11 mouse cellular contexts compared by ENCODE assay signal in genomic region chr5:133991556-133991955, GRCm38 (mm10).
DNase-seq lines count a peak whose midpoint lies in the region; ATAC-seq lines count a peak whose summit lies in the region.
"Had no signal": no experiment of that assay in that cellular context is flagged by ENCODE, and none has a peak within 500 bp of the region (broad histone marks: within the 10 kb centered on the region; RNA-seq: fewer than 3 reads in every experiment).

No protein-coding gene starts in this region.

- no peak overlapping the region for H3K27ac ChIP-seq in heart, embryonic 11.5 days (ENCODE audit: low read depth, low read length)
- H3K27ac ChIP-seq in midbrain, embryonic 10.5 days (replicated peaks) = no peak overlapping the region
- no peak overlapping the region for H3K27ac ChIP-seq in midbrain, embryonic 16.5 days (ENCODE audit: low read length)
- H3K27ac ChIP-seq: lung, embryonic 15.5 days had no signal

- H3K4me2 ChIP-seq in heart, embryonic 11.5 days = no peak overlapping the region
- H3K4me2 ChIP-seq in midbrain, embryonic 16.5 days (ENCODE audit: low read length) = no peak overlapping the region
- H3K4me2 ChIP-seq: lung, embryonic 15.5 days had no signal

- no peak overlapping the region for H3K4me3 ChIP-seq in heart, embryonic 11.5 days (ENCODE audit: low read depth, low read length)
- H3K4me3 ChIP-seq in midbrain, embryonic 10.5 days = no peak overlapping the region
- H3K4me3 ChIP-seq in midbrain, embryonic 16.5 days (ENCODE audit: low read depth, low read length) = no peak overlapping the region
- H3K4me3 ChIP-seq: lung, embryonic 15.5 days had no signal

- H3K9ac ChIP-seq in heart, embryonic 11.5 days (ENCODE audit: low read depth, low read length) = no peak overlapping the region
- no peak overlapping the region for H3K9ac ChIP-seq in midbrain, embryonic 16.5 days (ENCODE audit: low read depth, low read length)
- H3K9ac ChIP-seq: lung, embryonic 15.5 days had no signal

- no peaks in the 10 kb centered on the region for H3K4me1 ChIP-seq in heart, embryonic 11.5 days (ENCODE audit: control insufficient read depth, insufficient read depth, low read length)
- peaks cover 17% of the 10 kb centered on the region for H3K4me1 ChIP-seq in midbrain, embryonic 10.5 days
- H3K4me1 ChIP-seq in midbrain, embryonic 16.5 days (ENCODE audit: control insufficient read depth, insufficient read depth, low read length) = peaks cover 6% of the 10 kb centered on the region; the same call in 1 of the 2 replicates
- H3K4me1 ChIP-seq: lung, embryonic 15.5 days had no signal

- H3K36me3 ChIP-seq in heart, embryonic 11.5 days (ENCODE audit: control insufficient read depth, insufficient read depth, low read length) = no peaks in the 10 kb centered on the region
- no peaks in the 10 kb centered on the region for H3K36me3 ChIP-seq in midbrain, embryonic 10.5 days
- no peaks in the 10 kb centered on the region for H3K36me3 ChIP-seq in midbrain, embryonic 16.5 days (ENCODE audit: control insufficient read depth, insufficient read depth, low read length)
- H3K36me3 ChIP-seq: lung, embryonic 15.5 days had no signal

- H3K27me3 ChIP-seq in heart, embryonic 11.5 days (ENCODE audit: control insufficient read depth, insufficient read depth, low read length) = no peaks in the 10 kb centered on the region
- H3K27me3 ChIP-seq in midbrain, embryonic 10.5 days (ENCODE audit: low read depth, poor library complexity, severe bottlenecking) = peaks cover 88% of the 10 kb centered on the region
- H3K27me3 ChIP-seq in midbrain, embryonic 16.5 days (ENCODE audit: control insufficient read depth, insufficient read depth, low read depth, low read length) = no peaks in the 10 kb centered on the region
- H3K27me3 ChIP-seq: CH12.LX; lung, embryonic 15.5 days had no signal

- no peaks in the 10 kb centered on the region for H3K9me3 ChIP-seq in heart, embryonic 11.5 days (replicated peaks; ENCODE audit: control insufficient read depth, low read length)
- H3K9me3 ChIP-seq in midbrain, embryonic 10.5 days (replicated peaks) = no peaks in the 10 kb centered on the region
- no peaks in the 10 kb centered on the region for H3K9me3 ChIP-seq in midbrain, embryonic 16.5 days (replicated peaks; ENCODE audit: control insufficient read depth, low read length, poor library complexity, severe bottlenecking)
- H3K9me3 ChIP-seq: lung, embryonic 15.5 days had no signal

- DNase-seq in heart, adult 11 months = peak; percentile 95
- DNase-seq in midbrain, embryonic 10.5 days (ENCODE audit: low spot score) = peak; percentile 27
- DNase-seq in gastrocnemius, postnatal 14 days = peak; percentile 65
- peak; percentile 74 for DNase-seq in retina, embryonic 14.5 days (ENCODE audit: low spot score)
- DNase-seq in c-Kit-positive CD71-positive TER-119-positive erythroid progenitor cells, embryonic 14.5 days (ENCODE audit: low spot score) = no peak
- DNase-seq in thymus, adult 18-20 months = no peak

- 37% methylated on average over 3 of the region's 3 CpGs for WGBS in heart, embryonic 11.5 days (ENCODE audit: insufficient replicate concordance)
- WGBS in midbrain, embryonic 10.5 days = 23% methylated on average over 3 of the region's 3 CpGs
- WGBS in midbrain, embryonic 16.5 days = 9% methylated on average over 3 of the region's 3 CpGs

- no peak for ATAC-seq in heart, embryonic 11.5 days (replicated peaks; ENCODE audit: insufficient number of reproducible peaks, low FRiP score, low TSS enrichment)
- no peak for ATAC-seq in midbrain, embryonic 16.5 days
- ATAC-seq: intestine, postnatal 0 days had no signal

- intact Hi-C loops in gastrocnemius, postnatal 14 days (cut with DNase I; ENCODE audit: low total_unique reads) = no loop called here

Comparison
In these comparisons a context has a peak if more than half of its experiments do, and no peak if none do; other contexts are left out.
1. DNase-seq: peak in heart, adult 11 months (single experiment), midbrain, embryonic 10.5 days (single experiment), gastrocnemius, postnatal 14 days (single experiment) and retina, embryonic 14.5 days (single experiment); none in c-Kit-positive CD71-positive TER-119-positive erythroid progenitor cells, embryonic 14.5 days (single experiment) and thymus, adult 18-20 months (0 of 2).